Mouse (Mus musculus): ENCODE results near the gene Wdr91.

Wdr91 gene

DNA sequence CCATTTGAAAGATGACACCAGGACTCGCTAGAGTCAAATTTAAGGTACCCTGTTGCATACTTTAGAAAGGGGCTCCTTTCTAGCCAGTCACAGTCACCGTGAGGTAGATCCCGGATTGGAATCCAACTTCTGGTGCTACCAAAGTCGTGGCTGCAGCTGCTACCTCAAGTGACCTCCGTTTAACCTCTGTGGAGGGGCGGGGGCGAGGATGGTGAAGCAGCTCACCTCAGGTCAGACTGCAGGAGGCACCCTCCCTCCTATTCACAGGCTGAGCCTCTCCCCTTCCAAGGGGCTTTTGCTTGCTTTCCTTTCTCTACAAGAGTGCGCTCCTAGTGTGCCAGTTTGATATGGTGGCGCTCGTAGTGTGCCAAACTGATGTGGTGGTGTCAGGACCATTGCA is 9.3 kb upstream of the Wdr91 start, which contains the start of gene Stra8:
TSS of gene Stra8 (plus strand) at position 208 of the 400 bp plus-strand sequence.
- ATAC-seq (ENCODE audit: insufficient number of reproducible peaks, low FRiP score, low TSS enrichment) = no peak

DNA sequence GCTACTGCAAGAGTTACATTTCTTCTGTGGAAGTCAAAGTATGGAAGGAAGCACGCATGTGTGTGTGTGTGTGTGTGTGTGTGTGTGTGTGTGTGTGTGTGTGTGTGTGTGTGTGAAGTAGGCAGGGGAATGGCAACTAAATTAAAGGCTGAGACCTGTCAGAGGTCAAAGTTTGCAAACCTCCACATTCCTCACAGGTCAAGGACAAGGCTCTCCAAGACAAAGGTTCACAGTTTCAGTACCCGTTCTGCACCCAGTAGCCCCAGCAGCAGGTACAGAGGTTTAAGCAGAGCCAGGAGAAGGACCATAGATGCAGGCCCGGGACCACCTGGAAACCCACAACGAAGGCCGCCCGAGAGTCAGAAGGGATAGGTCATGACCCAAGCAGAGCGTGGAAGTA is 8.5 kb upstream of the Wdr91 start:
- ATAC-seq (ENCODE audit: insufficient number of reproducible peaks, low FRiP score, low TSS enrichment) = no peak

DNA sequence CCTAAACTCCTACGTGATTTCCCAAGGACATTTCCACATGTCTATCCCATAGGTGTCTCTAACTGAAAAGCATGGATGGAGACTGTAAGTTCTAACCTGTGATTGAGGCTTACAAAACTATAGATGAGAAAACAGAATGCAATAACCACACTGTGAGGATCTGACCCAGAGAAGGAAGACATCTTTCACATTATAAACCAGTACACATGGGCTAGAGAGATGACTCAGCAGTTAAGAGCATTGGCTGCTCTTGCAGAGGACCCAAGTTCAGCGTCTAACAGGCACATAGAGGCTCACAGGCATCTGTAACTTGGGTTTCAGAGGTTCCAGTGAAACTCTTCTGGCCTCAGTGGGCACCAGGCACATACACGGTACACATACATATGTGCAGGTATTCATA is 3.8 kb upstream of the Wdr91 start:
- no peak for ATAC-seq (ENCODE audit: insufficient number of reproducible peaks, low FRiP score, low TSS enrichment)

DNA sequence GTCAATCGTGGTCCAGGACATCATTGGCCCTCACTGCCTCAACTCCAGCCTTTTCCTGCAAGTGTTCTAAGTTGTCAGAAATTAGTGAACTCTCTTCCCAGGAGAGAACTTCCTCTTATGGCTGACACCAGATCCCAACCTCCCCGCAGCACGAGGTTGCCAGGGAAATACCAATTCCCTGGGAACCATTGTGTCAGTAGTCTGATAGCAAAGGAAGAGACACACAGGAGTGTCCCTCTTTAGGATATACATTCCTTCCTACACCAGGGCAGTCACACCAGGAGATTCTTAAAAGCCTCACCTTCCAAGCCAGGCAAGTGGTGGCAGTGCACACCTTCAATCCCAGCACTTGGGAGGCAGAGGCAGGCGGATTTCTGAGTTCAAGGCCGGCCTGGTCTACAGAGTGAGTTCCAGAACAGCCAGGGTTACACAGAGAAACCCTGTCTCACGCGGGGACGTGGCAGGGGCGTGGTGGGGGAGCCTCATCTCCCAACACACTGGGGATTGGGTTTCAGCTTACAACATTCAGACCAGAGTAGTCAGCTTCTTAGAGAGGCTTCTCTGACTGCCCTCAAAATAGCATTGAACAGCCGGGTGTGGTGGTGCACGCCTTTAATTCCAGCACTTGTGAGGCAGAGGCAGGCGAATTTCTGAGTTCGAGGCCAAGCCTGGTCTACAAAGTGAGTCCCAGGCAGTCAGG is 2.8 kb upstream of the Wdr91 start:
- no peak for ATAC-seq (ENCODE audit: insufficient number of reproducible peaks, low FRiP score, low TSS enrichment)

DNA sequence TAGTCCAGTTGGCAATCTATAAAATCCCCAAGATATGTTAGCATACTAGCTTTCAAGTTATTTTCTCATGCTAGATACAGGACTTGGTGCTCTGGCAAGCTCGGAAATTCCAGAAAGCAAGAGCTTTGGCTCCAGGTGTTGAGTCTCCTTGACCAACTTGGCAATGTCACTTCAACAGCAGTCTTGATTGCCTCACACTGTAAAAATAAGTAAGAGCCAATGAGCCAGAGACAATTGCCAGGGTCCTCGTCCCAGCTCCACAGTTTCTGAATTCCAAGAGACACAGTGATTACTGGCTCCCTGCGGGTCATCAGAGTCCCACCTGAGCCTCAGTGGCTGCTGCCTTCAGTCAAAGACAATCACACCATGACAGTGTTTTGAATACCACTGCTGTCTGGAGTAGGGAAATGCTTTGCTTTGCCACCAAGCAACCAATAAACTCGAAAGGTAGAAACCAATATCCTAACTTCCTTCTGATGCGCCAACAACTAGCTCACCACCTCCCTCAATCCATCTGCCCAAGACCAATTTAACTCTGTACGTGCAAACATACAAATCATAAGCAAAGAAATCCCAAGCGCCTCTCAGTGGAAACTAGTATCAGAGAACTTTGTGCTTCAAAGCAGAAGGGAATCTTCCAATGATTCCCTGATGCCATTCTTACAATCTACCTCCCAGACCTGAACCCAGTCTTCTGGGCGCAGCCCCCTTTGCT is 888 bp downstream of the Wdr91 start:
- 0 out of 2 replicates have a peak, but pooled peaks have one; percentile 7 for ATAC-seq (ENCODE audit: insufficient number of reproducible peaks, low FRiP score, low TSS enrichment)

DNA sequence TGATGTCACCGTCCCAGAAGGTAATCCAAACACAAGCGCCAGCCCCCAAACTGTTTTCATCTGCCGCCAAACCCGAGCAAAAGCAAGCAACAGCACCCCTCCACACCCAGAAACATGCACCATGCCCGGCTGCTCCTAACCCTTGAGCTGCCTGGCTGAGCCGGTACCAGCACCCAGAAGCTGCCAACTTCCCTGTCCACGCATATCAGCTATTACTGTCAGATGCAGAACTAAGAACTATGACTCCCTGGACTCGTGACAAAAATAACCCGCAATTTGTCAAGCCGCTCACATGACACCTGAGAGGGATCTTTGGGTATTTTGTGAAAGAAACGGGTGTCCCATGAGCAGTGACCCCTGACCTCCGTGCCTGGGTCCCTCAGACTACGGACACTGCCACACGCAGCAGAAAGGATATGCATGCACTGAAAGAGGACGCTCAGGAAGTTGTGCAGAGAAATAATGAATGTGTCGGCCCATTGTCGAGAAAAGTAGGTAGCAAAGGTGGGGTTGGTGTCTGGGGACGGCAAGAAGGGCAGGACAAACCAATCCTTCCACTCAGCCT is 2.9 kb downstream of the Wdr91 start:
- ATAC-seq (ENCODE audit: insufficient number of reproducible peaks, low FRiP score, low TSS enrichment) = no peak

DNA sequence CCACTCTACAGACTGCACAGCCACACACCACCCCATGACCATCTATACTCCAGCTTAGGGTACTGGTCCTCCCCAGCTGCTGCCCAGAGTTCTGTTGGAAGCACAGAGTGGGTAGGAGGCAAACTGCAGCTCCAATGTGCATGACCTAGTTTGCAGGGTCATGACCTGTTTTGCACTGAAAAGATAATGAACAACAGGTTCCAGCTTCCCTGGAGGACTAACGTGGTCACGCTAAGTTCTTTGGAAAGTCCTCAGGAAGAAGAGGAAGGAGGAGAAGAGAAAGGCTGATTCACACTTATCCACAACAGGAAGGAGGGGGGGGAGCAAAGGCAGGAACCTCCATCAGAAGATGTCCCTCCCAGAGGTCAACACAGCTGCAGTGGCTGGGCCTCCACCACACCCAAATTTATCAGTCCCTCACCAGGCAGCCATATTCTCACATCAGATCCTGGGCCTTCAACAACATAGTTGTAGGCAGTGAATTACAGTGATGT is 3.5 kb downstream of the Wdr91 start:
- ATAC-seq (ENCODE audit: insufficient number of reproducible peaks, low FRiP score, low TSS enrichment) = no peak

DNA sequence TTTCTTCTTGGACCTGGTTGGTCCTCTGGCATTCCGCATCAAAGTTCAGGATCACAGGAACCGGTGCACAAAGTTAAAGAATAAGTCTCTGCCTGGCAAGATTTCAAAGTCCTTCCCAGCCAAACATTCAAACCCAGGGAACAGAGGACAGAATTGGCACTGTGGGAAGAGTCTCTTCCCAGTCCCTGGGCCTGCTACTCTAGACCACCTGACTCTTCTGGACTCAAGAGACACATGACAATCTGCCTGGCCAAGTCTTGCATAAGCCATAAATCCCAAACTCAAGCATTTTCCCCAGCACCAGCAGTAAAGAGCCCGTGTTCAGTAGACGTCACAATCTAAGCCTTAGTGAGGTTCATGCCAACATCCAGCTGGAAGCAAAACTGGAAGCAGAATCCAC is 4.0 kb downstream of the Wdr91 start:
- no peak for ATAC-seq (ENCODE audit: insufficient number of reproducible peaks, low FRiP score, low TSS enrichment)

DNA sequence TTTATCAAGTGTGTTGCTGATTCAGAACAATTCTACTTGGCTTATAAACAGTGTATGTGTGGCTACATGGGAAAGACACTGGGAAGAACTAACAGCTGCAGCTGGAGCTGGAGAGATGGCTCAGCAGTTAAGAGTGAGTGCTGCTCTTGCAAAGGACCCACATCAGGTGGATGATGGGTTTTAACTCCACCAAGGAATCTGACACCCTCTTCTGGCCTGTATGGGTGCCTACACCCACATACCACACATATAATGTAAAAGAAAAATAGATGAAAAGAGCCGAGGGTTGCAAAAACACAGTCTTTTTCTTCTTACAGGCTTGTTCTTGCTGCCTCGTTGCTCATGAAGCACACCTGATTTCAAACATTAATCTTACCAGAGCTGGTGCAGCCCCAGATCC is 4.6 kb downstream of the Wdr91 start:
- no peak for ATAC-seq (ENCODE audit: insufficient number of reproducible peaks, low FRiP score, low TSS enrichment)

DNA sequence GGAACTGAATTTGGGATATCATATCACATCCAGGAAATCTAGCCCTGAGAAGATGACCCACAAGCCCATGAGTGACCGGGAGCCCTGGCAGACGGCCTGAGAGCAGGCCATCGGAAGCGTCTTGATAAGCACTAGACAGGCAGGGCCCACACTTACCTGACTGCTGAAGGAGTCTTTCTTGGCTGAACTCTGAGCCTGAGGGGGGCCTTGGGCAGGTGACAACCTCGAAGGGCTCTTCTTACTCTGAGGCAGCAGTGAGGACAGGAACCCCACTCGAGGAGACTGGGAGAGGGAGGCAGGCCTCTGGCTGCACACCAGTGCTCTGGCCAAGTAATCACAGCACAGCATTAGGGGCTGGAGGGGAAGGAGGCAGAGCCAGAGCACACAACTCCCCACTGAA is 6.3 kb downstream of the Wdr91 start:
- no peak for ATAC-seq (ENCODE audit: insufficient number of reproducible peaks, low FRiP score, low TSS enrichment)

DNA sequence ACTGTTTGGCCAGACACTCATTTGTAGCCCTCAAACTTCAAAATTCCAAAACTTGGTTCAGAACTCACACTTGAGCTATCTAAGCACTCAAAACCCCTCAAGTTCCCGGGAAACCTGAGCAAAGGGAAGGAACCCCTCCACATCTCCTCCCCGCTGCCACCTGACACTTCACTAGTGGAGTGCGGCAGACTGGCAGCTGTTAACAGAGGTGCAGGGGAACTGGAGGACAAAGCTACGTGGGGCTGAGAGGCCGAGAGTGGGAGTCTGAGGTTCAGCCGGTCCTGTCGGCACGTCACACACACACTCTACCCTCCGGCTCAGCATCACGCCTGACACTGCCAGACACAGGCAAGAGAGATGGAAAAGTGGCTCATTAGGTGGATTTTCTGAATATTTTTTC is 6.8 kb downstream of the Wdr91 start:
- ATAC-seq (ENCODE audit: insufficient number of reproducible peaks, low FRiP score, low TSS enrichment) = no peak

DNA sequence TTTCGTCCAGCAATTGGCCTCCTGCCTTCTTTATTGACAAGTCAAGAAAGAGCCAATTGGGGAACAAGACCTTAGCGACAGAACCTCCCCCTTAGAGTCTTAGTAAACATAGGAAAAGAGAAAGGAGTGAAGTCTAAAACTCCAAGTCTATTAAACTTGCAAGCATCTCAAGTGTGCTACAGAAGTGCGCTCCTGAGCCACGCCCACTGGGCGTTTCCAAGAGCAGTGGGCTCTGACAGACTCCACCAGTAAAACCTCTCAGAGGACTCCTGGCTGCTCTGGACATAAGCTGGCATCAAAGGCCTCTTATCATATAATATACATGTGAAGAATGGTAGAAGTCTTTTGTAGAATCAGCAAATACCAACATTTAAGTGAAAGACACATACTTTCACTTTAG is 7.2 kb downstream of the Wdr91 start:
- ATAC-seq (ENCODE audit: insufficient number of reproducible peaks, low FRiP score, low TSS enrichment) = no peak

DNA sequence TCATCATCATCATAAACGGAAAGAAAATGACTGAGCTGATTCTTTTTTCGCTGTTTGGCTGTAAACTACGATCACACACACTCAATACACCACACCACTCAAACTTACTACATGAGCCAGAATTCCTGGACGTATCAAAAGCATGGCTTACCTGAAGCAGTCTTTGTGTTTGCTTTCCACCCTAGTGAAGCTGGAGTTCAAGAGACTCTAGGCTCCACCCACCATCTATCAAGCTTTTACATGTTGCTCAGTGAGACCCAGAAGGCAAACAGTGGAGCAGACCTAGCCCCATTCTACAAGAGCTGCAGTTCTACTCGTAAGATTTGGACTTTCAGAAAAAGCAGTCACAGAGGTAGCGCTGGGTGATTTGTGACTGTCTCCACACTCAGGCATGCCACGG is 8.1 kb downstream of the Wdr91 start:
- no peak for ATAC-seq (ENCODE audit: insufficient number of reproducible peaks, low FRiP score, low TSS enrichment)

DNA sequence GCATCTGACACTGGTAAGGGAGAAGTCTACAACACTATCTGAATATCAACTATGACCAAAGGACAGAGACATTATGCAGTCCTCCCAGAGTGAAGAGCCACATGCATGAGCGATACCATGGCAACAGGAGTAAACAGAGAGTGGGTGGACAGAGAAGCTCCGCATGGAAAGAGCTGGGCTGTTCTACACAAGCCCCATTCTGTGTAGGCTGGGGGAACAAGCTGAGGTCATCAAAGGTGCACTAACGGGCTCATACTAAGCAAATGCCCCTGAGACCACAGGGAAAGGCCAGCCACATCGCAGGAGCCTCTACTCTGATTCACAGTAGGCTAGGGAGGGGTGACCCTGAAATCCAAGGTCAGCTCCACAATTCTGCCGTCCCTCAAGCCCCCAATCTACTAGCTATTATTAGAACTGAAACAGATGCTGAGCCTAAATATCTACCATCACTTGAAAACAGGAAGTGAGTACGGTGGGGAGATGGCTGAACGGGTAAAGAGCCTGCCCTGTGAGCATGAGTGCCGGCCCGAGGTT is 8.7 kb downstream of the Wdr91 start:
- no peak for ATAC-seq (ENCODE audit: insufficient number of reproducible peaks, low FRiP score, low TSS enrichment)

DNA sequence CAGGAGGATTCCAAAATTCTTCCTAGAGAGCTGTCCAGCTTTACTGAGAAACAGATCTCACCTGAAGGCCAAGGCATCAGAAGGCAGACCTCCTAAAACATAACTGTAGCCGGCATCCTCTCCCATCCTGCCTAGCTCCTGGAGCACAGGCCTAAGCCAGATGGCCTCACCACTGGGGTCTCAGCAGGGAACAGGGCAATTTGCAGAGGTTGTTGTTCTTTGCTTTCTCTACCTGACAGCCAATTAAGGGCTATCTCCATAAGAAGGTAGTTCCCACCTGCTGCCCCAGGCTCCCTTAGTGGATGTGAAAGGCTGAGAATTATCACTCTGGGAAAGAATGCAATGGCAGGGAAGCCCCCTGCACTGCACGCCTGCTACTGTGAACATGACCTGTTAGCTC is 9.7 kb downstream of the Wdr91 start:
- peak; percentile 32; the same call in 1 of the 2 replicates for ATAC-seq (ENCODE audit: insufficient number of reproducible peaks, low FRiP score, low TSS enrichment)

DNA sequence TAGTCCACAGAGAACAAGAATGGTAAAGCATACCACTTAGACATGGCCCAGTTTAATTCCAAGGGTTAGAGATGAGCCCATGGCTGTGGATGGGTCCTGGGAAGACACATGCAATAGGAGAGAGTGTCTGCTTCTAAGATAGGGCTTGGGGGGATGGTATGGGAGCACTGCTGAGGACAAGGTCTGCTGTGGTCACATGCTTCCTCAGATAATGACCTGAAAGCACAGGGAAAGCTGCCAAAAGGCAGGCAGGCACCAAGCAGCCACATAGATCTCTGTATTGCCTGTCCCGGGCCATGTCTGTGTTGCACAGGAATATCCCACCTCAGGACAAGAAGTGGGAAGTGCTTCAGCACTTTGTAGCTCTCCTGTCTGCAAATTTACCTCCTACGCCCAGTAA is 11.5 kb downstream of the Wdr91 start:
- ATAC-seq (ENCODE audit: insufficient number of reproducible peaks, low FRiP score, low TSS enrichment) = no peak

DNA sequence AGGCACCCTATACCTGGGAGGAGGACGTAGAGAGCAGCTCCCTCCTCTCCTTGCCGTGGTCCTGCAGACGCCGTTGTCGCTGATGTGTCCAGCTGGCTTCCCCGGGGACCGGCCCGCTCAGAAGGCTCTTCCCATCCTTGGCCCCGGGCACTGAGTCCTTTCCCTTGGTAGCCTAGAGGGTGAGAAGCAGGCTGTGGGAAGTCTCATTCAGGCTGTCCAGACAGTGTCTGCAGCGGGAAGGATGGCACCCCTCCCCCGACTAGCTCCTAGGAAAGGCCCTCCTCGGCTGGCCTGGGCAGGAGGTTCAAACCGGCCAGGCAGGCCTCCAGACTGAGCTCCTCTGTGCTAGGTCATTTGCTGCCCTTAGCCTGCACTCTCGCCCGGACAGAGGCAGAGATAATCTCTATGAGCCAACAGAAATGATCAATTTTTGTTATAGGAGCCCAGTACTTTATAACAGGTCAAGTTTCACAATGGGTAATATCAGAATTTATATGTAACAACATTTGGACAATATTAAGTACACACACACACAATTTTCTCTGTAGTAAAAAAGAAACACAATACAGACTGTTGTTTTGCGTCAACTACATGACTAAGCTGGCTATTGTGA is 14.4 kb downstream of the Wdr91 start:
- ATAC-seq (ENCODE audit: insufficient number of reproducible peaks, low FRiP score, low TSS enrichment) = no peak

DNA sequence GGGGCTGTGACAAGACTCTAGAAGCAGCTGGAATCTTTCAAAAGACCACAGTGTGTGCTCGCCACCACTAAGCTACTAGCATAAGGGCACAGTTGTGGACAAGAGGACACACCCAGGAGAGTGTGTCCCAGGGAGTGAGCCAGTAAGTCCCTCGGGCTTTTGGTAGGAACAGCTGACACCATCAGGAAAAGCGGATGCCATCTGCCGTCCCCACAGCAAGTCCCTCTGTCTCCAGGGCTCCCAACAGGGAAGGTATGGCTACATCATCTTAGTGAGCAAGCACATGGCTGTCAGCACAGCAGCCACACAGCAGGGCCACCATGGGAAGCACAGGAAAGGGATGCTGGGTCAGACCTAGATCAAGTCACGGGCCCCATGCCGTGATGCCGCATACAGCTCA is 15.1 kb downstream of the Wdr91 start:
- ATAC-seq (ENCODE audit: insufficient number of reproducible peaks, low FRiP score, low TSS enrichment) = peak; percentile 64

DNA sequence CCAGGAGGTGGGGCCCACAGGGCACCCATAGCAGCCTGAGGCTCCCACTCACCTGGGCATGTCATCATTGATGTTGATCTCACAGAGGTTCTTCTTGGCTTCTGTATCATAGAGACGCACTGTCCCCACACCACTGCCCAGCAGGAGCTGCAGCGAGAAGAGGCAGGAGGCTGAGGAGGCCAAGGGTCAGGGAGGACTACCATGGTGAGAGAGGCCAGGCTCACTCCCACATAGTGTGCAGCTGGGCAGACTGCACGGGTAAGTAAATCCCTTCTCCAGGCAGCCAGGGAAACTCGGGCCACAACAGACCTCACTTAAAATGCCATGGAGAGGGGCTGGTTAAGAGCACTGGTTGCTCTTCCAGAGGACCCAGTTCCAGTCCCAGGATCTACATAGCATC is 21.5 kb downstream of the Wdr91 start:
- no peak for ATAC-seq (ENCODE audit: insufficient number of reproducible peaks, low FRiP score, low TSS enrichment)

DNA sequence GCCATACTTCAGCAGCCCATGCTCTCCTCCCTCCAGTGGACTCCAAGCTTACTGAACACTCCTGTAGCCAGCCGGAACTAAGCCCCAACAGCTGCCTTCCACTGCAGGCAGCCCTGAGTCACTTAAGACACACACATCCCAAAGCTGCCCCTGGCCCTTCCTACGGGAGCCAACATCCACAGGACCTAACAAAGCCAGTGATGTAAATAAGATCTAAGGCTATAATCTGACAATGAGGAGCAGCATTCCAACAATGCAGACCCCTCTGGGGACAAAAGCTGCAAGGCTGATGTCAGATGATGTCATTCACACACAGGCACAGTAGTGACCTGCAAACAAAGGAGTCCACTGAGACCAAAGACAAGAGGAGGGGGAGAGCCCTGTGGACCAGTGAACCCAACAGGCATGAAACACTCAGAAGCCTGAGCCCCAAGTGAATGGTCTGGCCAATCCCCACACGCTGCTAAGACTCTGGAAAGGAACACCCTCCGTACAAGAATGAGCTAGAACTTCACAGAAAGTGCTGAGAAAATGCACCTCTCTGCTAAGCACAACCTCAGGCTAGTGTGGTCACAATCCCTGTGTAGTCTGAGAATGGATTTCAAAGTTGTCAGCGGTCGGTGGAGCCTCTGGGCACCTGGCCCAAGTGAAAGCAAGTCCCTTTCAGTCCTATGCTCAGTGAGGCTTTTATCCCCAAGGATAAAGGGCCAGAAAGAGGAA is 23.4 kb downstream of the Wdr91 start:
- no peak for ATAC-seq (ENCODE audit: insufficient number of reproducible peaks, low FRiP score, low TSS enrichment)

All from cerebellum, adult (tissue).